Mouse (Mus musculus) testis, adult 2 months (tissue): ENCODE measurements around the gene Gm21887. TPM values are rescaled to one million over a fixed set of nuclear protein-coding genes. Genes with fewer than 3 reads are reported as not detected.
"Not testable (repeated sequence)": the region's sequence is repeated elsewhere in the genome, so short reads cannot be mapped to it uniquely, and the experiment has no call there.

Source experiments
- H3K27ac ChIP-seq: fragments of 200-500 bp; 2 replicates; pipeline ENCODE4 v1.5.1; 2012; ENCODE audit warnings: low read depth, low read length; ENCODE audit not compliant: control insufficient read depth, insufficient read depth
- H3K27me3 ChIP-seq: fragments of 200-500 bp; 2 replicates; pipeline ENCODE4 v1.6.1; 2012; ENCODE audit warnings: mild to moderate bottlenecking, low read length, moderate library complexity; ENCODE audit not compliant: control insufficient read depth, insufficient read depth
- H3K36me3 ChIP-seq: fragments of 200-500 bp; 2 replicates; pipeline ENCODE4 v1.6.1; 2012; ENCODE audit warnings: mild to moderate bottlenecking, low read length; ENCODE audit not compliant: control insufficient read depth, insufficient read depth
- H3K4me1 ChIP-seq: fragments of 200-500 bp; 2 replicates; pipeline ENCODE4 v1.6.1; 2012; ENCODE audit warnings: low read length; ENCODE audit not compliant: control insufficient read depth, insufficient read depth
- H3K4me3 ChIP-seq: fragments of 200-500 bp; 2 replicates; pipeline ENCODE4 v1.5.1; 2012; ENCODE audit warnings: low read depth, mild to moderate bottlenecking, low read length, moderate library complexity, mixed read lengths; ENCODE audit not compliant: control insufficient read depth
- polyA plus RNA-seq: library from polyadenylated mRNA; depleted of rRNA; stranded (reverse); fragments of >200 nt; gene quantifications from 2 replicates; pipeline ENCODE4 v1.2.3, GENCODE M21; 2012

Gm21887 gene
- polyA plus RNA-seq, 1 experiment, result 44.3 TPM

GRCm38 (mm10) chrX:170000642-170001387, 8.6 kb upstream of the Gm21887 start:
- not testable (repeated sequence) for H3K36me3 ChIP-seq, H3K27ac ChIP-seq, H3K4me3 ChIP-seq, H3K27me3 ChIP-seq, H3K4me1 ChIP-seq

- H3K27me3 ChIP-seq, H3K4me3 ChIP-seq, H3K4me1 ChIP-seq, H3K36me3 ChIP-seq, H3K27ac ChIP-seq: not testable (repeated sequence)
Measured at GRCm38 (mm10) chrX:170001388-170001695, 8.1 kb upstream of the Gm21887 start.

GRCm38 (mm10) chrX:170002510-170003197, 6.8 kb upstream of the Gm21887 start:
- not testable (repeated sequence) for H3K27me3 ChIP-seq, H3K27ac ChIP-seq

GRCm38 (mm10) chrX:170003536-170003935, 5.9 kb upstream of the Gm21887 start:
- H3K36me3 ChIP-seq, H3K27ac ChIP-seq, H3K4me1 ChIP-seq, H3K4me3 ChIP-seq, H3K27me3 ChIP-seq: not testable (repeated sequence)

More at GRCm38 (mm10) chrX:170002510-170003197, 6.8 kb upstream of the Gm21887 start:
- H3K4me1 ChIP-seq, H3K36me3 ChIP-seq, H3K4me3 ChIP-seq: not testable (repeated sequence)

GRCm38 (mm10) chrX:170004236-170004635, 5.2 kb upstream of the Gm21887 start:
- H3K27ac ChIP-seq, H3K4me1 ChIP-seq, H3K27me3 ChIP-seq, H3K36me3 ChIP-seq, H3K4me3 ChIP-seq: not testable (repeated sequence)

- not testable (repeated sequence) for H3K4me1 ChIP-seq, H3K27ac ChIP-seq, H3K27me3 ChIP-seq, H3K4me3 ChIP-seq, H3K36me3 ChIP-seq
Measured at GRCm38 (mm10) chrX:170004793-170005192, 4.7 kb upstream of the Gm21887 start.

- not testable (repeated sequence) for H3K4me3 ChIP-seq, H3K36me3 ChIP-seq, H3K27me3 ChIP-seq, H3K4me1 ChIP-seq, H3K27ac ChIP-seq
Measured at GRCm38 (mm10) chrX:170005194-170005593, 4.3 kb upstream of the Gm21887 start.

- H3K27ac ChIP-seq, H3K36me3 ChIP-seq, H3K4me3 ChIP-seq, H3K27me3 ChIP-seq, H3K4me1 ChIP-seq: not testable (repeated sequence)
Measured at GRCm38 (mm10) chrX:170005695-170006297, 3.7 kb upstream of the Gm21887 start.

GRCm38 (mm10) chrX:170006694-170007247, 2.7 kb upstream of the Gm21887 start:
- not testable (repeated sequence) for H3K4me3 ChIP-seq, H3K36me3 ChIP-seq, H3K27ac ChIP-seq, H3K4me1 ChIP-seq, H3K27me3 ChIP-seq

GRCm38 (mm10) chrX:170007375-170008178, 1.9 kb upstream of the Gm21887 start:
- not testable (repeated sequence) for H3K27ac ChIP-seq, H3K4me3 ChIP-seq, H3K36me3 ChIP-seq, H3K27me3 ChIP-seq, H3K4me1 ChIP-seq

- not testable (repeated sequence) for H3K27me3 ChIP-seq, H3K4me3 ChIP-seq, H3K27ac ChIP-seq, H3K4me1 ChIP-seq, H3K36me3 ChIP-seq
Measured at GRCm38 (mm10) chrX:170008179-170008467, 1.3 kb upstream of the Gm21887 start.
